Mouse (Mus musculus) MEL (cell line): ENCODE data around the gene Cdc73. TPM values are rescaled to one million over a fixed set of nuclear protein-coding genes. Genes with fewer than 3 reads are reported as not detected.

Source experiments
- DNase-seq: peaks from one replicate; pipeline ENCODE4 v3.0.0; 2011; ENCODE audit warnings: low read depth, low spot score
- H3K27ac ChIP-seq: 2 replicates; pipeline ENCODE4 v1.5.1; 2012; ENCODE audit warnings: low read depth, mild to moderate bottlenecking, control low read depth, low read length, moderate library complexity; ENCODE audit not compliant: control insufficient read depth
- H3K27me3 ChIP-seq, 2 experiments: fragments of 150-350 bp in 1 of 2; sonication (generic) in 1 of 2; 2 replicates each; pipeline ENCODE4 v1.6.1; 2012; ENCODE audit warnings: low read length in 2 of 2, mild to moderate bottlenecking in 2 of 2, improper control_type of control experiment in 1 of 2, moderate library complexity in 1 of 2; ENCODE audit not compliant: insufficient read depth in 2 of 2, control insufficient read depth in 1 of 2
- H3K36me3 ChIP-seq, 2 experiments: 2 replicates each; pipeline ENCODE4 v1.6.1; 2012 to 2014; ENCODE audit warnings: low read length in 2 of 2, improper control_type of control experiment in 1 of 2, inconsistent platforms in 1 of 2, mild to moderate bottlenecking in 1 of 2; ENCODE audit not compliant: insufficient read depth in 2 of 2, control insufficient read depth in 1 of 2
- H3K4me1 ChIP-seq, 2 experiments: fragments of 150-350 bp in 1 of 2; sonication (generic) in 1 of 2; 2 replicates each; pipeline ENCODE4 v1.6.1; 2012; ENCODE audit warnings: low read length in 2 of 2, improper control_type of control experiment in 1 of 2, mild to moderate bottlenecking in 1 of 2; ENCODE audit not compliant: insufficient read depth in 2 of 2, control insufficient read depth in 1 of 2
- H3K4me3 ChIP-seq, 2 experiments: fragments of 150-350 bp in 1 of 2; sonication (generic) in 1 of 2; 2 replicates each; pipeline ENCODE4 v1.5.1; 2012; ENCODE audit warnings: low read depth in 2 of 2, low read length in 2 of 2, mild to moderate bottlenecking in 2 of 2, moderate library complexity in 2 of 2, control low read depth in 1 of 2, improper control_type of control experiment in 1 of 2; ENCODE audit not compliant: control insufficient read depth in 1 of 2, insufficient read depth in 1 of 2
- H3K79me2 ChIP-seq: 2 replicates; pipeline ENCODE4 v1.6.1; 2012; ENCODE audit warnings: mild to moderate bottlenecking, low read length, moderate library complexity; ENCODE audit not compliant: control insufficient read depth, poor library complexity, insufficient read depth
- H3K9ac ChIP-seq: 2 replicates; pipeline ENCODE4 v1.6.1; 2012; ENCODE audit warnings: low read depth, mild to moderate bottlenecking, control low read depth, low read length, moderate library complexity; ENCODE audit not compliant: control insufficient read depth, poor library complexity, severe bottlenecking
- H3K9me3 ChIP-seq: fragments of 150-350 bp; sonication (generic); replicated peaks from 2 replicates; pipeline ENCODE4 v1.6.1; 2012; ENCODE audit warnings: mild to moderate bottlenecking, low read length, improper control_type of control experiment, moderate library complexity; ENCODE audit not compliant: insufficient read depth
- BHLHE40 ChIP-seq: IDR thresholded peaks from 2 replicates; pipeline ENCODE4 v1.6.1; 2012; ENCODE audit warnings: low read depth, mild to moderate bottlenecking, inconsistent platforms, low read length, improper control_type of control experiment, borderline replicate concordance
- CHD1 ChIP-seq: IDR thresholded peaks from 2 replicates; pipeline ENCODE4 v1.6.1; 2012; ENCODE audit warnings: low read depth, mild to moderate bottlenecking, inconsistent platforms, low read length, improper control_type of control experiment
- CHD2 ChIP-seq: IDR thresholded peaks from 2 replicates; pipeline ENCODE4 v1.6.1; 2011; ENCODE audit warnings: low read length, improper control_type of control experiment
- EP300 ChIP-seq, 2 experiments: IDR thresholded peaks; 2 replicates each; pipeline ENCODE4 v1.6.1; 2011; ENCODE audit warnings: improper control_type of control experiment in 2 of 2, low read length in 2 of 2, low read depth in 1 of 2, mild to moderate bottlenecking in 1 of 2
- GABPA ChIP-seq: IDR thresholded peaks from 2 replicates; pipeline ENCODE4 v1.6.1; 2012; ENCODE audit warnings: low read depth, mild to moderate bottlenecking, inconsistent platforms, low read length, improper control_type of control experiment, moderate library complexity
- GATA1 ChIP-seq: IDR thresholded peaks from 2 replicates; pipeline ENCODE4 v1.6.1; 2011; ENCODE audit warnings: low read depth, low read length, improper control_type of control experiment
- MAFK ChIP-seq: IDR thresholded peaks from 2 replicates; pipeline ENCODE4 v1.6.1; 2011; ENCODE audit warnings: low read depth, mild to moderate bottlenecking, low read length, improper control_type of control experiment, borderline replicate concordance
- MAX ChIP-seq: IDR thresholded peaks from 2 replicates; pipeline ENCODE4 v1.6.1; 2011; ENCODE audit warnings: low read length, improper control_type of control experiment
- MAZ ChIP-seq: IDR thresholded peaks from 2 replicates; pipeline ENCODE4 v1.6.1; 2012; ENCODE audit warnings: low read depth, mild to moderate bottlenecking, inconsistent platforms, low read length, improper control_type of control experiment
- MEF2A ChIP-seq: IDR thresholded peaks from 2 replicates; pipeline ENCODE4 v1.6.1; 2014; ENCODE audit warnings: low read depth, mild to moderate bottlenecking, inconsistent platforms, low read length, improper control_type of control experiment; ENCODE audit not compliant: poor library complexity, insufficient replicate concordance, severe bottlenecking; ENCODE audit errors: extremely low read depth
- MXI1 ChIP-seq: IDR thresholded peaks from 2 replicates; pipeline ENCODE4 v1.6.1; 2011; ENCODE audit warnings: mild to moderate bottlenecking, low read depth, low read length, improper control_type of control experiment
- MYB ChIP-seq: IDR thresholded peaks from 2 replicates; pipeline ENCODE4 v1.6.1; 2011; ENCODE audit warnings: mild to moderate bottlenecking, low read depth, low read length, improper control_type of control experiment
- MYC ChIP-seq: IDR thresholded peaks from 2 replicates; pipeline ENCODE4 v1.6.1; 2011; ENCODE audit warnings: low read depth, mild to moderate bottlenecking, low read length, improper control_type of control experiment, moderate library complexity
- NRF1 ChIP-seq: IDR thresholded peaks from 2 replicates; pipeline ENCODE4 v1.6.1; 2014; ENCODE audit warnings: low read depth, mild to moderate bottlenecking, inconsistent platforms, low read length, improper control_type of control experiment, moderate library complexity; ENCODE audit not compliant: poor library complexity, insufficient read depth, severe bottlenecking
- POLR2AphosphoS5 ChIP-seq: IDR thresholded peaks from 2 replicates; pipeline ENCODE4 v1.6.1; 2012; ENCODE audit warnings: low read depth, borderline replicate concordance, mild to moderate bottlenecking, inconsistent platforms, low read length, moderate library complexity, mixed read lengths
- SIN3A ChIP-seq: IDR thresholded peaks from 2 replicates; pipeline ENCODE4 v1.6.1; 2012; ENCODE audit warnings: low read length, improper control_type of control experiment, inconsistent platforms
- TAL1 ChIP-seq: IDR thresholded peaks from 2 replicates; pipeline ENCODE4 v1.6.1; 2012; ENCODE audit warnings: mild to moderate bottlenecking, inconsistent platforms, low read length, moderate library complexity, mixed read lengths
- TBP ChIP-seq: IDR thresholded peaks from 2 replicates; pipeline ENCODE4 v1.8.0; 2011; ENCODE audit warnings: low read depth, low read length, improper control_type of control experiment
- TCF12 ChIP-seq: IDR thresholded peaks from 2 replicates; pipeline ENCODE4 v1.6.1; 2014; ENCODE audit warnings: low read depth, mild to moderate bottlenecking, inconsistent platforms, low read length, improper control_type of control experiment, moderate library complexity
- UBTF ChIP-seq: IDR thresholded peaks from 2 replicates; pipeline ENCODE4 v1.6.1; 2012; ENCODE audit warnings: low read depth, mild to moderate bottlenecking, inconsistent platforms, low read length, improper control_type of control experiment, moderate library complexity, borderline replicate concordance; ENCODE audit not compliant: insufficient read depth
- USF1 ChIP-seq: IDR thresholded peaks from 2 replicates; pipeline ENCODE4 v1.6.1; 2014; ENCODE audit warnings: low read depth, mild to moderate bottlenecking, inconsistent platforms, low read length, improper control_type of control experiment, moderate library complexity
- USF2 ChIP-seq, 2 experiments: IDR thresholded peaks; 2 replicates each; pipeline ENCODE4 v1.6.1; 2011 to 2012; ENCODE audit warnings: improper control_type of control experiment in 2 of 2, low read length in 2 of 2, borderline replicate concordance in 1 of 2, inconsistent platforms in 1 of 2, low read depth in 1 of 2, mild to moderate bottlenecking in 1 of 2; ENCODE audit not compliant: insufficient read depth in 1 of 2
- ZKSCAN1 ChIP-seq: IDR thresholded peaks from 2 replicates; pipeline ENCODE4 v1.6.1; 2012; ENCODE audit warnings: low read depth, mild to moderate bottlenecking, inconsistent platforms, low read length, improper control_type of control experiment, moderate library complexity
- ZMIZ1 ChIP-seq: IDR thresholded peaks from 2 replicates; pipeline ENCODE4 v1.6.1; 2012; ENCODE audit warnings: low read depth, mild to moderate bottlenecking, inconsistent platforms, low read length, improper control_type of control experiment, moderate library complexity
- ZNF384 ChIP-seq: IDR thresholded peaks from 2 replicates; pipeline ENCODE4 v1.6.1; 2012; ENCODE audit warnings: low read depth, mild to moderate bottlenecking, inconsistent platforms, low read length, improper control_type of control experiment
- polyA plus RNA-seq, 2 experiments: library from polyadenylated mRNA; stranded (reverse) in 1 of 2; unstranded in 1 of 2; fragments of >175 nt in 1 of 2; fragments of >200 nt in 1 of 2; gene quantifications; 2 replicates each; pipeline versions ENCODE4 v1.2.1 to v1.2.4; 2012; ENCODE audit warnings: low replicate concordance in 2 of 2, low read depth in 1 of 2; ENCODE audit not compliant: insufficient read length in 2 of 2, insufficient read depth in 1 of 2, missing spikeins in 1 of 2
- total RNA-seq: library from RNA; depleted of rRNA; stranded (reverse); fragments of 300-350 nt; gene quantifications from 2 replicates; pipeline ENCODE4 v1.2.3, GENCODE M21; 2012

The Cdc73 gene
- total and polyA plus RNA-seq, 3 experiments = 11.6 to 65.8 (median 55.2) TPM

- H3K9me3 ChIP-seq = no peaks in the 10 kb centered on the region
- no peaks in the 10 kb centered on the region; a peak in 1 of 4 replicates for H3K36me3 ChIP-seq
- peaks cover 8% of the 10 kb centered on the region for H3K79me2 ChIP-seq
- no peak overlapping the region for H3K27ac ChIP-seq
- H3K4me1 ChIP-seq = 0 out of 4 replicates have a peak, but pooled peaks cover 0 to 6% of the 10 kb centered on the region in 2 experiments
- TF ChIP-seq ZMIZ1 = no peak
- no peak for TF ChIP-seq ZKSCAN1
- no peak for TF ChIP-seq MYC
- TF ChIP-seq TAL1 = no peak
- no peak overlapping the region for H3K4me3 ChIP-seq
- peak; percentile 18 for DNase-seq
- H3K27me3 ChIP-seq = no peaks in the 10 kb centered on the region
- no peak overlapping the region for H3K9ac ChIP-seq
Observed at GRCm38 (mm10) chr1:143707006-143707405, 4.3 kb upstream of the Cdc73 start.

- TF ChIP-seq USF2 (IDR thresholded peaks at IDR 0.05; ENCODE audit: borderline replicate concordance in 1 of 2, insufficient read depth in 1 of 2, low read depth in 1 of 2, low read length in 2 of 2) (no peak), GATA1 (no peak), BHLHE40 (no peak), ZKSCAN1 (no peak), POLR2AphosphoS5 (no peak), TBP (peak; percentile 54; the same call in 1 of the 2 replicates), USF1 (no peak), NRF1 (no peak), UBTF (0 out of 2 replicates have a peak, but pooled peaks have one; percentile 47), MEF2A (no peak), TCF12 (no peak), SIN3A (peak; percentile 71), EP300 (IDR thresholded peaks at IDR 0.05; ENCODE audit: low read depth in 1 of 2, low read length in 2 of 2) (peak in 1 of 2 experiments; percentile 9; a peak in 1 of 4 replicates), ZNF384 (0 out of 2 replicates have a peak, but pooled peaks have one; percentile 5), MAZ (no peak; the same call in 1 of the 2 replicates), ZMIZ1 (no peak), MYB (no peak), CHD1 (no peak), CHD2 (no peak), MXI1 (peak; percentile 56; the same call in 1 of the 2 replicates), MAFK (no peak), MAX (no peak), GABPA (no peak)
- peak overlapping the region; percentile 93 for H3K9ac ChIP-seq
- peaks cover under 1 to 4% of the 10 kb centered on the region in 2 experiments; a peak in 1 of 4 replicates for H3K4me1 ChIP-seq
- H3K4me3 ChIP-seq = peak overlapping the region; percentile 84 to 97
- H3K27ac ChIP-seq = peak overlapping the region; percentile 78
- H3K36me3 ChIP-seq = peaks cover 14 to 15% of the 10 kb centered on the region in 2 experiments
- DNase-seq = peak; percentile 68
- no peaks in the 10 kb centered on the region for H3K27me3 ChIP-seq
- H3K9me3 ChIP-seq = no peaks in the 10 kb centered on the region
- peaks cover 39% of the 10 kb centered on the region for H3K79me2 ChIP-seq
Observed at GRCm38 (mm10) chr1:143702141-143702740, 452 bp downstream of the Cdc73 start.
